Mouse (Mus musculus) small intestine, adult 2 months (tissue): ENCODE measurements around the gene A630001G21Rik. TPM values are rescaled to one million over a fixed set of nuclear protein-coding genes. Genes with fewer than 3 reads are reported as not detected.

ENCODE experiments used
- H3K27ac ChIP-seq: fragments of 200-500 bp; 2 replicates; pipeline ENCODE4 v1.5.1; 2012; ENCODE audit warnings: low read depth, low read length, control low read depth, inconsistent platforms; ENCODE audit not compliant: insufficient read depth
- H3K27me3 ChIP-seq: fragments of 200-500 bp; 2 replicates; pipeline ENCODE4 v1.6.1; 2012; ENCODE audit warnings: mild to moderate bottlenecking, moderate library complexity, low read length, inconsistent platforms; ENCODE audit not compliant: control insufficient read depth, insufficient read depth
- H3K36me3 ChIP-seq: fragments of 200-500 bp; 2 replicates; pipeline ENCODE4 v1.6.1; 2012; ENCODE audit warnings: mild to moderate bottlenecking, low read length, control low read depth, inconsistent platforms; ENCODE audit not compliant: control insufficient read depth, insufficient read depth
- H3K4me1 ChIP-seq: fragments of 200-500 bp; 2 replicates; pipeline ENCODE4 v1.6.1; 2012; ENCODE audit warnings: low read length, inconsistent platforms, mixed read lengths; ENCODE audit not compliant: control insufficient read depth, insufficient read depth, insufficient read length
- H3K4me3 ChIP-seq: fragments of 200-500 bp; 2 replicates; pipeline ENCODE4 v1.5.1; 2012; ENCODE audit warnings: low read depth, mild to moderate bottlenecking, control low read depth, inconsistent platforms, low read length, moderate library complexity
- CTCF ChIP-seq: fragments of 200-500 bp; IDR thresholded peaks from 2 replicates; pipeline ENCODE4 v1.5.1; 2012; ENCODE audit warnings: low read depth, mild to moderate bottlenecking, control low read depth, inconsistent platforms, low read length, moderate library complexity, mixed read lengths; ENCODE audit not compliant: insufficient replicate concordance, insufficient read length; ENCODE audit errors: extremely low read depth
- POLR2A ChIP-seq: fragments of 200-500 bp; IDR thresholded peaks from 2 replicates; pipeline ENCODE4 v1.6.1; 2012; ENCODE audit warnings: low read depth, mild to moderate bottlenecking, control low read depth, inconsistent platforms, low read length, moderate library complexity
- WGBS: fragments of 180-500 bp; shearing (Covaris S2); methylation state at CpG from one replicate; pipeline ENCODE4 v1.1.7; 2018; 5-methylcytosine and 5-hydroxymethylcytosine counted together
- polyA plus RNA-seq: library from polyadenylated mRNA; depleted of rRNA; stranded (reverse); fragments of >200 nt; gene quantifications from 2 replicates; pipeline ENCODE4 v1.2.3, GENCODE M21; 2012

The A630001G21Rik gene
- polyA plus RNA-seq, 1 experiment = 1.2 TPM

DNA sequence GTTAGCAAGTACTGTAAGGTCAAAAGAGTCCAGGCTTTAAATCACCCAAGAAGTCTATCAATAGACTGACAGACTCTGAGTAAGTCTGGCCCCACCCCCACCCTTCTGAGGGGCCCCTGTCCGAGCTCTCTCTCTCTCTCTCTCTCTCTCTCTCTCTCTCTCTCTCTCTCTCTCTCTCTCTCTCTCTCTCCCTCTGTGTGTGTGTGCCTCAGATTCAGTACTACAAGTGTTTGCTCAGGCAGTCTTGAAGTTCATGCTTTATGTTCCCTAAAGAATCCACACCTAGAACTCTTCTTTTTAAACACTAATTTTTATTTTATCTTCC is 19.5 kb downstream of the A630001G21Rik start:
- Histone ChIP-seq H3K27me3 (no peaks in the 10 kb centered on the region), H3K4me3 (no peak overlapping the region), H3K36me3 (no peaks in the 10 kb centered on the region), H3K27ac (no peak overlapping the region), H3K4me1 (no peaks in the 10 kb centered on the region; the same call in 1 of the 2 replicates)
- WGBS = 20% methylated on average over 1 of the region's 1 CpGs
- TF ChIP-seq CTCF (no peak), POLR2A (no peak)

DNA sequence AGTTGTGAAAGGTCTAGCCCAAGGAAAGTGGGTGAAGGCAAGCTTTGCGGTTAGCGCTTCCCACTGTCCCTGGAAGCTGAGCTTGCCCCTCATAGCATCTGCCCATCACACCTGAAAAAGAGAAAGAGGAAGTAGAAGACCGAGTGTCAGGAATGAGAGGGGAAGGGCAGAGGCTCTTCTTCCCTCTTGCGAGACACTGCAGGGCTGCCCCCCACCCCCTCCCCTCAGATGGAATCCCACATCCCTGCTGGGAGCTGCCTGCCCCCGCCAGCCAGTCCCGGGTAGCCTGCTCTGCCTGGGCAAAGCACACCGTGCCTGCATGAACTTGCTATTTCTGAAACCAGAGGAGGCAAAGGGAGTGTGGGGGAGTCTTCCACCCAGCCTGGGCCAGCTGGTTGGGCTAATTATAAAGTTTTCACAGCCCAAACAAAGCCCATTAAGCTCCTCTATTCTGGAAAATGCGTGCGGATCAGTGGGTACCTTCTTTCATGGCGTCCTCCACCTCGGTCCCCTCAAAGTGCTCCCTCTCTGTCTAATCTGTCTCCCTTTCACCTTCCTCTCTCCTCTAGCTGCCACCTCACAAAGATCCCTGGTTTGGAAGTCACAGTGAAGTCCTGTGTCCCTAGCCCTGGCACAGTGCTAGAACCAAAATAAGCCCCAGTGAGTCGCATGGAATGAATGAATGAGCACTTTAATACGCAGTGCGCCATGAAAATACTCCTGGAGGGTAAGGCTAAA is 20.0 kb downstream of the A630001G21Rik start:
- Histone ChIP-seq H3K27ac (no peak overlapping the region), H3K27me3 (no peaks in the 10 kb centered on the region), H3K4me3 (no peak overlapping the region), H3K36me3 (no peaks in the 10 kb centered on the region), H3K4me1 (no peaks in the 10 kb centered on the region; the same call in 1 of the 2 replicates)
- WGBS = 36% methylated on average over 14 of the region's 14 CpGs
- TF ChIP-seq CTCF (no peak), POLR2A (no peak)

DNA sequence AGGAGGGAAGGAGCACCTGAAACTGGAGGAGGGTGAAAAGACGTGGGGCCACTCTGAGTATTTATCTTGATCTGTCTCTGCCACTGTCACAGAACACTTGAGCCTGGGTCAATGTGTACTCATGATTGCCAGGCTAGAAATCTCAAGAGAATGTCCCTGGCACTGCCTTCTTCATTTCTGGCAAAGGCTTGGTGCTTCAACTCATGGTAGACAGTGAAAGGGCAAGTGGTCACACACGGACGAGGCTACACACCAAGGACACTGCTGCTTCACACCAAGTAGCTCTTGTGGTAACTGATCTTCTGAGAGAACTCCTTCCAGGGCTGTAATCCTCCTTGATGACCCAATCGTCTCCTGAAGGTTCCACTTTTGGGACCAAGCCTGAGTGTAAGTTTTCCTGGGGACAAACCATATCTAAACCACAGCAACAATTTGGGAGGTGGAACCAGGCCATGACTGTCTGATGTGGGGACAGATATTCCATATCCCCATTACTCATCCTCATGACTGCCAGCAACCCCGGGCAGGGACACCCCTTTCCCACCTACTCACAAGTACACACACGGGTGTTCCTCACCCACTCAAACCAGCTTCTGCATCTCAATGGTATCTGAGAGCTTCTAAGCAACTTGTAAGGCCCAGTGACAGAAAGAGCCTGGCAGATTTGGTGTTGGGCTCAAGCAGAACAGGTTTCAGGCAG is 20.8 kb downstream of the A630001G21Rik start:
- no peaks in the 10 kb centered on the region for H3K36me3 ChIP-seq
- TF ChIP-seq CTCF (no peak), POLR2A (no peak)
- no peak overlapping the region for H3K4me3 ChIP-seq
- WGBS = 65% methylated on average over 6 of the region's 6 CpGs
- no peaks in the 10 kb centered on the region; the same call in 1 of the 2 replicates for H3K4me1 ChIP-seq
- no peaks in the 10 kb centered on the region for H3K27me3 ChIP-seq
- no peak overlapping the region for H3K27ac ChIP-seq

DNA sequence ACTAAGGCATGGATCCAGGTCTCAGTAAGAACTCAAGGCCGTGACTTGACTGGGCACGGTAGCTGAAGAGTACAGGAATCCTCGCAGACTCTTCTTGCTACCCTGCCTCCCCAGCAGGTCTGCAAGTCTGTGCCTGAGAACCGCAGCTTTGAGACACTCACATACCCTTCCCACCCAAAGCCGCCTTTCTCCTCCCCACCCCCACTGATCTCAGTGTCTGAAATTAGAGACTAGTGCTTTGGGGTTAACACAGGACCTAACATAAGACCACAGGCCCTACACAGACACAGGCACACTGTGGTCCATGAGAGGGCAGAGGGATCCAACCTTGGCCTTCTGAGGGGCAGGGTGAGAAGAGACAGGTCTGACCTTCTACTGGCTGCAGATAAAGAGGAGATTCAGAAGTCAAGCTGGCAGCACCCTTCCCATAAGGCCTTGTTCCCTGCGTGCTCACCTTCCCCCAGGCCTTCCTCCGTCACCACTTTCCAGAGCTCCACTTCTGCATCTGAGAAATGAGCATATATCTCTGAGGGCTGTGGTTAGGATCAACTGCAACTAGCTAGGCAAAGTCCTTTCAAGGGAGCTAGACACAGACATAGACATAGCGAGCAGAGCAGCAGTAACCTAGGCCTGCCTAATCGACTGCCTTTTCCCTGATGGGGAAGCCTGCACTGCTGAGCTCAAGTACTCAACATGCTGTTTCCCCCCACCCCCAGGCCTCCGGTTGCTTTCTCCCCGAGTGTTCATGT is 26.3 kb downstream of the A630001G21Rik start:
- WGBS = 79% methylated on average over 11 of the region's 11 CpGs
- Histone ChIP-seq H3K4me1 (no peaks in the 10 kb centered on the region), H3K27me3 (no peaks in the 10 kb centered on the region), H3K36me3 (no peaks in the 10 kb centered on the region), H3K27ac (peak overlapping the region; percentile 54), H3K4me3 (no peak overlapping the region)
- TF ChIP-seq POLR2A = no peak
- no peak for TF ChIP-seq CTCF

DNA sequence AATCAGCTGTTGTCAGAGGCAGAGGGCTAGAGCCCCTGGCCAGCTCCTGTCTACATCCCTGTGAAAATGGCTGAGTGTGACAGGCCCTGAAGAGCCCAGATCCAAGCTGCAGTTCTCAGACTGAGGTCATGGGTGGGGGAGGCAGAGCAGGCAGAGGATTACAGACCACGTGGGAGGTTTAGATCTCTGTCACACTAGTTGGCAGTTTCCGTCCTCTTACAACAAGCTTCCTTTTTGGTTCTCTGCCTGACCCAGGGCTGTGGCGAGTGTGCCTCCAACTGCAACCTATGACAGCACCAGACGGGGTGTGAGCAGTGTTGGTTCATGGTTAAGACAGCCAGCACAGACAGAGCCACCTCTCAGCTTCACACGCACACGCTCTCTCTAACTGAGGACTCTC is 26.9 kb downstream of the A630001G21Rik start:
- Histone ChIP-seq H3K27ac (peak overlapping the region; percentile 54), H3K36me3 (no peaks in the 10 kb centered on the region), H3K27me3 (no peaks in the 10 kb centered on the region), H3K4me3 (no peak overlapping the region), H3K4me1 (no peaks in the 10 kb centered on the region)
- WGBS = 49% methylated on average over 6 of the region's 6 CpGs
- no peak for TF ChIP-seq POLR2A
- TF ChIP-seq CTCF = no peak

DNA sequence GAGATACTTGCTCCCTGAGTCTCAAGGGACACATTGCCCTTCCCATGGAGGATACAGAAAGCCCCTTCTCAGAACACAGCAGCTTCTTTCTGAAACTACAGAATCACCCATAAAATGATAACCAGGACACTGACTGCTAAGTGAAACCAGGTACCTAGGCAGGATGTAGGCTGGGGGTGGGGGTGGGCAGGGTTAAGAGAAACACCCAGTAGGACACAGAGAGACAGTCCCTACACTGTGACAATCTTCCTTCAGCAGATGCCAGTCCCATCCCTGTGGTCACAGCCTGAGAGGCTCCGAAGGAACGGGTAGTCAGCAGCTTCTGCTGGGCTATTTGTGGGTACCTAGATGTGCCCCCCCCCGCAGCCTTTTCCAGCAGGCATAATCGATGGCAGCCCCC is 27.8 kb downstream of the A630001G21Rik start:
- 79% methylated on average over 4 of the region's 4 CpGs for WGBS
- TF ChIP-seq POLR2A (no peak), CTCF (no peak)
- Histone ChIP-seq H3K27me3 (no peaks in the 10 kb centered on the region), H3K4me1 (no peaks in the 10 kb centered on the region), H3K27ac (peak overlapping the region; percentile 48; the same call in 1 of the 2 replicates), H3K36me3 (no peaks in the 10 kb centered on the region), H3K4me3 (no peak overlapping the region)

DNA sequence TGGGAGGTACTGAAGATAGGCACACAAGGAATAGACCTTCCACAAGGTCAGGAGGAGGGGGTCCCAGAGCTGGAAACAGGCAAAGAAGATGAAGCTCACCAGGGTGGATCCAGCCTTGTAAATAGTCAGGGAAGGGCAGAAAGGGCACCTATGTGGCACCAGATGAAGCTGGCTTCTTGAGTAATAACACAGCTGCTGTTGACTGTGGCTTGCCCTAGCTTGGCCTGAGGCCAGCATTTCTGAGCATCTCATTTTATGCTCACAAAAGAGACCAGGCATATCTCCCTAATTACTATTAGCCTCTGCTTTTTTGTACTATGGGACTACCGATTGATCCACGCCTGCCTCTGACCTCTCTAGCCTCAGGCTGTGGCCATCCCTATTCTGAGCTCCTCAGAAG is 28.6 kb downstream of the A630001G21Rik start:
- TF ChIP-seq POLR2A = no peak
- no peak for TF ChIP-seq CTCF
- H3K4me1 ChIP-seq = no peaks in the 10 kb centered on the region
- no peak overlapping the region for H3K4me3 ChIP-seq
- H3K36me3 ChIP-seq = no peaks in the 10 kb centered on the region
- no peak overlapping the region for H3K27ac ChIP-seq
- WGBS = 63% methylated on average over 2 of the region's 2 CpGs
- no peaks in the 10 kb centered on the region for H3K27me3 ChIP-seq
